Mouse (Mus musculus) ovary, adult 18-20 months (tissue): ENCODE measurements around the gene Dgki.

ENCODE experiments used
- DNase-seq: peaks from one replicate; pipeline ENCODE4 v3.0.0; 2022; ENCODE audit warnings: low spot score, mixed read lengths

Gene Dgki

DNA sequence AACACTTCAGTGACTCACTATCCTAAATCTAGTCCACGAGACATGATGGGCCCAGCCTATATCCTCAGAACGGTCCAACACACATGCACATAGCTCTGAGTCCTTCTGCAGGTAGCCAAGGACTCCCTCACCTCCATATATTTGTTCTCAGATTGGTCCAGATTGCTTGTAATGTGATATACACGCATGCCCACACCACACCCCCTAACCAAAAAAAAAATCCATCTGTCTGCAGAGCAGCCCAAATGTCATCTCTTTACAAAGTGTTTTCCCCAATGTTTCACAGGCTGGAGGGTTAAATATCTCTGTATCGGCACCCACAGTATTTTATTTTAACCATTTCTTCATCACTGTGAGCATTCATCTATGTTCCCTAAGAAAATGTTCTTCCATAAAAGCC, 58.5 kb downstream of the Dgki start:
- DNase-seq, result no peak

DNA sequence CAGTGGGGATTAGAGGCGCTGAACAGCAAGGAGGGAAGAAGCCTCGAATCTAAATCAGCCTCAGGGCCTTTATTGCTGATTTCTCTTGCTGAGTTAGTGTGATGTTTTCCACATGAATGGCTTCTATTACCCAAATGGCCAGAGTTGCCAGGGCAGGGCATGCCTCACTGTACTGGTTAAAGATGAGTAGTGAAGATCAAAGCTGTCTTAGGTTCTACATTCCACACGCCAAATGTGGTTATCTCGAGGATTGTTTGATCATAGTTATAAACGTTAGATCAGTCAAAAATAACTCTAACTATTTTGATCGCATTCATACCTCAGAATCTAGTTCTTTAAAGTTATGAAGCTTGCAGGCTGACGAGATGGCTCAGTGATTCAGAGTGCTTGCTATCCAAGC, 59.8 kb downstream of the Dgki start:
- no peak for DNase-seq

DNA sequence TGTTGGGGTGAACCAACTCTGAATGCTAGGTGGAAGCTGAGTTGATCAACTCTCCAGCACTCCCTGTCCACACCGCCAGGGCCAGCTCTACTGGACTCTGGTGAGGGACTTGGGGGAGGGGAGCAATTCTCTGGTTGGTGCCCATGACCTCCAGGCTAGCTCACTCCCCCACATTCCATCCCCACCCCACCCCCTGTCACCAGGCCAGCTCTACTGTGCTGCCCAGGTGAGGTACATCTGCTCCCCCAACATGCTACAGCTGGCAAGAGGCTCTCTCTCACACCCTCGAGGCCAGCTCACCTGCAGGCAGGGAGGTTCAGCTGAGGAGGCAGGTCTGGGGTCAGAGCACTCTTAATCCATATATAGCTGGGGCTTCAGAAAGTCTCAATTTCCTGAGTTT, 63.1 kb downstream of the Dgki start:
- DNase-seq, result no peak

DNA sequence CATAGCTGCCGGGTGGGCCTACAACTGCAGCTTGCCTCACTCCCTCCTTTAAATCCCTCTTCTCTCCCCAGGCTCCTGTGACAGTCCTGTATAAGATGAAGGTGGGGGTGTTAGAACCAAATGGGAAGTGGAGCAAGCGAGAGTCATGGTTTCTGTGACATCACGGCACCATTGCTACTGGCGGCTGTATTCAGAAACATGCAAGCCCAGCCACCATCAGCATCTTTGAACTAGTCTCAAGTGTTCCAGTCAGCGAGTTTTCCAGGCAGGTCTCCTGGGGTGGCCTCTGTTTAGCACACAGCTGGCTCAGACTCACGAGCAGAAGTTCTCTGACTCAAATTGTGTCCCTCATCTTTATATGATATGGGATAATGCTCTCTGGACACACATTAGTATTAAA, 68.8 kb downstream of the Dgki start:
- DNase-seq, result no peak

DNA sequence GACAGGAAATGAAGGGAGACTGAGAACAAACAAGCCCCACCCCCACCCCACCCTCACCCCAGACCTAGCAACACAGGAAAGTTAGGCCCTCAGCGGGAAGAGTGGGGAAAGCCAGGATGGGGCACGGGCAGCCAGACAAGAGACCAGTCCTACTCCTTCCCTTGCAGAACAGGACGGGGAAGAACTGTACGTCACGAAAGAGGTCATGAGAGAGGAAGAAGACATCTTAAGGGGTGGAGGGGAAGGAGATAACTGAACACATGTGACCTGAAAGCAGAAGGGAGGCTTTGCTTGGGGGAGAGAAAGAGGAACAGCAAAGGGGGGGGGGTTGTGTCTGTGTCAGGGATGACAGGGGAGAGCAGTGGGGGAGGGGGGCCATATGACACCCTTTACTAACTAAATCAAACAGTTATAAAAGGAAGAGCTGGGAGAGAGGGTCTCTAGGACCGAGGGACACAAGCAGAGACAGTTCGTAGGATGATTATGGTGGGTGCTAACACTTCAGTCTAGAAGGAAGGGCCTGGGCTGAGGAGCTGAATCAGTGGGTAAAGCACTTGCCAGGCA, 77.0 kb downstream of the Dgki start:
- DNase-seq, result no peak

DNA sequence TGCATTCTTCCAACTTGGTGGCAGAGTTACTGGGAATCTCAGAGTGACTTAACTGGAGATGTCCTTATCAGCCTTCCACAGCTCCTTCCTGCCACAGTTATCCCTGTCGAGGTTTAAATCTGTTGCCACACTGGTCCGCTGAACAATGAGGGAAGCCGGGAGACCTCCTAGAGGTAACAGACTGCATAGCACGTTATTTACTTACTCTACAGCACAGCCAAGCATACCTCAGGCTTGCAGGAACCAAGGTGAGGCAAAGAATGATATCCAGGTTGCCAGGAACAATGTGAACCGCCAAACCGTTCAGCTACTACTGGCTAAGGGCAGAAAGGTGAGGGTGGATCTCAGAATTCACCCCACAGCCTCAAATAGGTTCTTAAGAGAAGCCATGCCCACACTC, 78.0 kb downstream of the Dgki start:
- no peak for DNase-seq

DNA sequence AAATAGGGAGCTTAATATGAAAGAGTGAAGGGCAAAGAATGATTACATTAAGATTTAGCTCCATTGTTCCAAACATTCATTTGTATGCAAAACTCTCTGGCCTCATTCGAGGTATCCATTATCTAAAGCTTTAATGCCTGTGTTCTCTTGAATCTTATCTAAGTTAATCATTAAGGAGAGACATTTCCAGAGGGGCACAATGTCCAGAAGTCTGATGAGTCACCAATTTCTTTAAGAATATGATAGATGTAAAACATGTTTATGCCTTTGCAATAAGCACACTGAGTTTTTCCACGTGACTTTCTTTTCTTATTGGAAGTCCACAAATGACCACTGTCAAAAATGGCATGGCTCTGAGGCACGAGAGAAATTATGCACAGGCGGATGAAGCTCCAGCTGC, 80.9 kb downstream of the Dgki start:
- DNase-seq, result no peak

DNA sequence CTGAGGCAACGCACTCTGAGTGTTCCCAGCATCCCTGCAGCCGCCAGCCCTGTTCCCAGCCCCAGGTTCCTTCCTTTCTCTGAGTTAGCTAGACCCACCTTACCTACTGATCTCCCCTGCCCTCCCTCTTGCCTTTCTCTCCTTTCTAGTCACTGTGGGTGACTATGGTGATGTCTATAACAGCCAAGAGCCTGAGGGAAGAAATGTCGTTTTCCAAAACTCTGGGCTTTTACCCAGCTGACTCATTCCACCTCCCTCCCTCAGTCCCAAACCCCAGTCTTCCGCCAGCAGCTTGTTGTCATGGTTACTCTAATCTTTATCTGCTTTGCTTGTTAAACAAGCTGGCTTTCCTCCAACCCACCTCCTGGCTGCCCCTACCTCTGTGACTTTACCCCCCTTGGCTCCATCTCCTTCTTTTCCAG, 83.6 kb downstream of the Dgki start:
- DNase-seq, result peak; percentile 10

DNA sequence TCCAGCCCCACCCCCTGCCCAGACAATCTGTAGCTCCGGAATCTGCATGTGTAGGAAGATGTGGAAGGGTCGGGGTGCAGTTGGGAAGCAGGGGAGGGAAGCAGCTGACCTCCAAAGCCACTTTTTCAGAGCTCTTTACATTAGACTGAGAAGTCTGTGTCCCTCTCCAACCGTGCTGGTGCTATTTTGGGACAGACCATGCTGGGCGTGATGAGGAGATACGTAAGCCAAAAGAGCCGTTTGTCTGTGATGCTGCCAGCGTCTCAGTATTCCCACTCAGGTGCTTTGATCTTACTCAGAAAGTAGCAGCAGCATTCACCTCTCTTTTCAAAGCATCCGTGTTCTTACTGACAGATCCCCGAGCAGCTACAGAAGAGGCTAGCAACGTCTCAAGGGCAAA, 84.3 kb downstream of the Dgki start:
- DNase-seq, result no peak

DNA sequence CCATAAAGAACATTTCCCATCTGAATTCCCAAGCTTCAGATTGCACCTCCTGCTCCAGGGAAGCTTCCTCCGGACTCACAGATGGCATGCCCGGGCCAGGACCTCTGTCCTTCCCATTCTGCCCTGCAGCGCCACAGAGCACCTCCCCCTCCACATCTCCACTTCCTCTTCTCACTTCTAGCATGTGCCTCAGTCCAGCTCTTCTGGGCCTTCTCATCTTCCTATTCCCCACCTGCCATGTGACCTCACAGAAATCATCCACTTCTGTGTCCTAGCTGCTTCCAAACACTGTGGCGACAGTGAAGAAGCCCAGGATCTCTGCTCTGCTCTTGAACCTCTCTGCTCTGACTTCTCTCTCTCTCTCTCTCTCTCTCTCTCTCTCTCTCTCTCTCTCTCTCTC, 87.1 kb downstream of the Dgki start:
- no peak for DNase-seq

DNA sequence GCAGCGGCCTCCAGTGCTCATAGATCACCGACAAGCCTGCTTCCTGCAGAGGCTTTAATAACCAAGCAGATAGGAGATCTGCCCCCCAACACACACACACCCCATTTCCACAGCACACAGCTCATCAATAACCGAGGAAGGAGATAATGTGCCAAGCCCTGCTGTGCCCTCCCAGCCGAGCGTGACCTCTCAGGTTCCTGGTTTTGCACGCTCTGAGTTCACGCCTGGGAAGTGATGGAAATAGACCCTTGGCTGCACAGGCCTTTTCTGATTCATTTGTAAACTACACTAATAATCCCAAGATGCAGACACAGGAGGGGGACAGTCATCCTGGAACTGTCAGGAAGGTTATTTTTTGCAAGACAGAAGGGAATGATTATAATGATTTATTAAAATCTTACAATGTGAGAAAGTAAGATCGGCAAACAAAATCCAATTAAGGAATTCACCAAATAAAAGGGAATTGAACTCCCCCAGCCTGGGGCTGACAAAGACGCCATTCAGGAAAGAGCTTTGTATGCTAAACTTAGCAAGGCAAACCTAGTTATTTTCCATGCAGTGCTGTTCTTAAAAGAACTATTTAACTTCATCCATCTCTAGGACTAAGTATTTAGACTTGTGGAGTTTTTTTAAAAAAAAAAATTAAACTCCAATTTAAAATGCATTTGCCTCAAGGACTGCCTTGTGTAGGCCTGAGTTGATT, 88.3 kb downstream of the Dgki start:
- no peak for DNase-seq

DNA sequence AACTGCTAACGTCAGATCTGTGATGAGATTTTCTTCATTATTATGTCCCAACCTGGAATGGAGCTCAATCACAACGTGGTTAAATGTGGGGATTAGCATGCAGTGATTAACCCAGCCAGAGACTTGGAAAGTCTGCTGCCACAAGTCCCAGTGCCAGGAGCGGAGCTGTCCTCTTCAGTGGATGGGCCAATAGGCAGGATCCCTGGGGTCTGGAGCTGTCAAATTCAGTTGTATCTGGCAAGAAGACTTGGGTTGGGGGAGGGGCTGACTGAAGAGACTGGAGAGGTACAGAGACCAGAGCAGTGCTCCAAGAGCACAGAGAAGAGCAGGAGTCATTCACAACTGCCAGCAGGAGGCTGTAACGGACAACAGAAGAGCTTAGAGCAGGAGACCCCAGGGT, 97.1 kb downstream of the Dgki start:
- DNase-seq, result no peak

DNA sequence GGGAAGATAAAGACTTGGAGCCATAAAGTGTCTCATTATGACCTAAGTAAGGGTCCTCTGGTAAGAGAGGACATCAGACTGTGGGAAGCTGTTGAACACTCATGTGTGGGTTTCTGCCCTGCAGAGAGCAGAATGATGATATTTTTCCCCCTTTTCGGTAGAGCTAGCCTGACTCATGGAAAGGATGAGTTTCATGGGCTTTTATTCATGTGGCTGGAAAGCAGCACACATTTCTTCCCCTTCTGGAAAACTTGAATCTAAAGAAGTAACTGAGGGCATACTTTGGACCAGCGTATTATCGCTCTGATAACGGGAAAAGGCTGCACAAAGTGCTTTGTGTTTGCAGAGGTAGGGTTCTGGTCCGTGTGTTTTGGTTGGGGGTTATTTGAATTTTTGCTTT, 99.1 kb downstream of the Dgki start:
- no peak for DNase-seq

DNA sequence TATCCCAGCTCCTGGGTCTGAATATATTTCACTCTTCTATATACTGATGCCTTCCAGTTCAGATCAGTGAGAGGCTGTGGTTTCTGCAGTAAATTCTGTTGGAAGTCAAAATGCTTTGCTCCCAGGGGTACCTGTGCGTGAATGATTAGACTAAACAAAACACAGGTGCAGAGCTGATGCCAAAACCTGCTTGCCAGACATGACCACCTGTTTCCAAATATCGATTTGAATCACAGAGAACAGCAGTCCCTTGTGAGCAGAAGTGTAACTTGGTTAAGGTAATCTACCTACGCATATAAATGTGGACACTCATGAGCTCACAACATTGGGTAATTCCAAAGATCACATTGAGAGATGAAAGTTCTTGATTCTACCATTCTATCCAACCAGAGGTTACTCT, 100.5 kb downstream of the Dgki start:
- no peak for DNase-seq

DNA sequence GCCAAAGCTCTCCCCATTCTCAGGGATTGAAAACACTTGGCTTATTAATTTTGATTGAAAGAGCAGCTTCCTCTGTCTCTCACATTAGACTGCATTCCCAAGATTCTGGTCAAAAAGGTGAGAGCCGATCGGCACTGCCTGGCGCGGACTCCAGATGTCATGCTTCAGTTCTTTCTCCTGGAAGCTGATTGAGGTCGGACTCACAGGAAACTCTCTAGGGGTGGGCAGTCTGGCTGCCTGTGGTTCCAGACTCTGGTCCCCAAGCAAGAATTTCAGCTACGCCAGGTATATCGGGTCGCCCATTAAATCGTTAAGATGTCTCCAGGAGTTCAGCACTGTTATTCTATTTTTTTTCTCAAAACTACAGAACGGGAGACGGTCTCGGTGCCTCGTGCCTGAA, 102.2 kb downstream of the Dgki start:
- DNase-seq, result no peak

DNA sequence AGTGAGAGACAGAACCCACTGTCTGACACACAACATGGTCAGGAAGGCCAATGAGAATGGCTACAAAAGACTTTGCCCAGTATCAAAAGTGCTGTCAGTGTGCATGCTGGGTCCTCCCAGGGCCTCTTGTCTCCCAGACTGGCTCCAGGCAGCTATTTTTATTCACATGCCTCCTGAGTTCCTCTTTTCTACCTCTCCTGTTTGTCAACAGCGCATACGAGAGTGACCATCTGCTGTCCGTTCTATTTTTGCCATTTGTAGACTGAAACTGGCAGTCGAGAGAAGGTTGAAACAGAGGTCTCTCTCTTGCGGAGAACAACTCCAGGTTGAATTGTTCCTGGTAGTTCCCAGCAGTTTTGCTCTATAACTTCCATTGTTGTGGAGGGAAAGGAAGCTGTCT, 103.1 kb downstream of the Dgki start:
- no peak for DNase-seq

DNA sequence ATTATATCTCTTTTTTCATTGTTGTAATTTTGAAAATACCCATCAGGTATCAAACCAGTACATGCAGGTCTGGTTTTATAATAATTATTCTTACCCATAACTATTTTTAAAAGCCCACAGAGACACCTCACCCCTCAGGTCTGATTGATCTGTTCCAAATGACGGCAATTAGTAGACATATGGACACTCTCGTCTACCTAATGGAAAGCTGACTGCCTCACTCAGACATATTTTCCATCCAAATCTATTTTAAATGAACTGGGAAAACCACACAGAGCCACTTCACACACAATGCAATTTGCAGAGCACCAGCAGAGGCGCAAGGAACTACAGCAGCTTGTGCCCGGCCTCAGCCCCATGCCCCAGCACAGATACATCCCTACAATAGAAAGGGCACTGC, 104.2 kb downstream of the Dgki start:
- no peak for DNase-seq

DNA sequence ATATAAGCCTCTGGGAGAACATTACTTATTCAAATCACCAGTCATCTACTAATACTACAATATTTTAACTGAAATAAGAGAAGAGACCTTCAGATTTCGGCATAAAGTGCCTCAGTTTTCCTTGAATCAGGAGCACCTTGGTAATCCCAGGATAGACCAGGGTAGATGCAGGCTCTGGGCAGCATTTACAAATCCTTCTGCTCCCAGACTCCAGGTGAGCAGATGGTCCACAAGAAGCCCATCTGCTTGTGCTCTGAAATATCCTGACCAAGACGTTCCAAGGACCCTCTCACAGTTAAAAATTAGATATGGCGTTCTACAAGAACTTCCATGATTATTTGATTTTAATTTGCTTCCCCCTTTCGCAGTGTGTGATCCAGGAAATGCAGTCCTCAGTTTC, 118.0 kb downstream of the Dgki start:
- DNase-seq, result no peak

DNA sequence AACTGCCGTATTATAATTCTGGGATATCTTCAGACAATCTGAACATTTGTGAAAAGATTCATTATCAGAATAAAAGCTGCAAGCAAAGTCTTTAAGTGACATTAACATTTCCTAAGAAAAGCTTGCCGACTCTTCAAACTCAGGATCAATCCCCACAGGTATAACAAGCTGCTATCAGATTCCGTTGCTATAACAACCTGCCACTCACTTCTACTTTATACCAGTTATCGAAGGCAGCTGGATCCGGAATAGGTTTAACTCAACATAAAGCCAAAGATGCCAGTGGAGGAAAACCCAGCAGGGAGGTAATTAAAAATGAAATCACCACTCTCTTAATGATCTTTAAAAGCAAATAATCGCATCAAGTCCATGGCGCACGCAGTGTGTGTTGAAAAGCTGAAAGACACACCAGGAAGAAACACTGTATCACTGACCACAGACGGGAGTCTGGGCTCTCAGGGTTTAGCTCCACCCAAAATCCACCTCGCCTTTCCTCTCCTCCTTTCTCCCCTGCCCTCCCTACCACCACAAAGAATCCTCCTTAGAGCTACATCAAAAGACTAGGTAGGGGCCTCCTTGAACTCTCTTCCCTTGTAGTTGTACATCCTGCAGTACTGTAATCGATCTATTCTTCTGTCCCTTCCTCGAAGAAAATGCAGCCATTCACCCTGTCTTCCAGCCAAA, 128.7 kb downstream of the Dgki start:
- no peak for DNase-seq

DNA sequence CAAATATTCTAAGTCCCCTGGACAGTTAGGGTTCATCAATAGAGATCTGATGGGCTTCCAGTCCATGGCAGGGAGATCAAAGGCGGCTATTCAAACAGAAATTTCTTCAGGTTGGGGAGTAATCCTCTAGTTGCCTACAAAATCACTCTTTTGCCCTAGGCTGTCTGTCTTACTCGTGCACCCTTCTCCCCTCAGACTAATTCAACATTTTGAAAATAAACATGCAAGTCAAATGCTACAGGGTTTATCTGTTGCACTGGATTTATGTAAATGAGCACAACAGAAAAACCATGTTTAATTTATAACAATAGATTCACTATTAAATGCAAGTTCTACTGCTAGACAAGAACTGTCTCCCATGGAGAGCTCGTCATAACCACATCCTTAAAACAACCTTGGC, 141.1 kb downstream of the Dgki start:
- DNase-seq, result no peak

DNA sequence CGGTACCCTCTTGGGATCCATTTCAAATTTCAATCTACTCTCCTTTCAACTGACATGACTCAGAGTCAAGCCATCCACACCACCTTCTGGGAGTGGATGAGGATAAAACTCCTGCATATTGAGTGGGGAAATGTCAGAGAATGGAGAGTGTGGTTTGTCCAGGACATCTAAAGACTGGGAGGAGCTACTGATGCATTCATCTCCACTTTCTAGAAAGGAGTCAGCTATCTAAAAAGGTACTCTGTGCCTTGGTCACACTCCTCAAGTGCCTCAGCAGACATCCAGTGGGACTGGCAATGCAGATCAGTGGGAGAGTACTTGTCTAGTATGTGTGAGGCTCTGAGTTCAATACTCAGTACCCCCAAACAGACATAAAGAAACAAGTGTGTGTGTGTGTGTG, 145.9 kb downstream of the Dgki start:
- no peak for DNase-seq

DNA sequence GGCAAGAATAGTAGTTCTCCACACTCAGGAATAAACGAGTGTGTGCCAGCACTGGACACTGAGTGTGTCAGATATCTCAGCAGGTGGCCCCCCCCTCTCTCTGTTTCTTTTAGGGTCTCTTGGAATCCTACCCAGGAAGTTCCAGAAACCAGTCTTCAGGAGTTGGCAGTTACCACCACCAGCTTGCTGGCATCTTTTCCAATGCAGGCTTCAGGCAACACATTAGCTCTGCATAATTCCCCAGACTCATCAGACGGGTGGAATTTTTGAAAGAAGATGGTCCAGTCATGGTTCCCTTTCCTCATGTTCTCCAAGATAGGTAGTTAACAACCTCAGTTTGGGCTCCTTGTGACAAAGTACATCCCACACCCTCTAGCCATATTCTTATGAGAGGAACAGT, 149.5 kb downstream of the Dgki start:
- DNase-seq, result no peak

DNA sequence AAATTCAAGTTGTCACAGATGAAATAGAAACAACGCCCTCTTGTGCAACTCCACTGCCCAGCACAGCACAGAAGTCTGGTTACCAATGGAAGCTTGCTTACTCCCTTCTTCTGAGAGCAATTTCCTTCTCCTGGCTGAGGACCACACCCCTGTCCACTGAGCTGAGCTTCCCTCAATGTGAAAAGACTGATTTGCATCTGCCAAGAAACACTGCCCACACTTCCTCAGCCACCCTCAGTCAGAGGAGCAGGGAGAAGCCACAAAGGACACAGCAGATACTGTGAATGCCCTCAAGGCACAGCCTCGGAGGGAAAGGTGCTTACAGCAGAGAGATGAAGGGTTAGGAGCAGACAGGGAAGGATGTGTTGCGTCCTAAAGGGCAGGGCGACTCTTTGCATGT, 149.9 kb downstream of the Dgki start:
- no peak for DNase-seq

DNA sequence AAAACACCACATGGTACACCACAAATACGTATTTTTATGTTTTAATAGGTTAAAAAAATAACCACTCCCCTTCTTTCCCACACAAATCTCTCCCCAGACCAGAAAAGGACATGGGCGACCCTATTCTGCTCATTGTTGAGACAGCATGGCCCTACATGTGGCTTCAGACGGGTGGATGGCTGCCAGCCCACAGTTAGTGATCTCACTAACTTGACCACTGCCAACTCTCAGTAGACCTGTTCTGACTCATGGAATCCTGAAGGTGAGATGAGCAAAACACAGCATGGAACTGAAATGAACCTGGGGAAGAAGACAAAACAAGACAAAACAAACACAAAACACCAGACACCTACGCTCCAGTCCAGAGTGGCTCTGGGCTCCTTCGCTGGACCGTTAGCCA, 150.8 kb downstream of the Dgki start:
- DNase-seq, result no peak
